ENCODE assay signal across 8 mouse cellular contexts in genomic region chr4:152072121-152072601, GRCm38 (mm10). TPM values are rescaled to one million over a fixed set of nuclear protein-coding genes. Genes with fewer than 3 reads are reported as not detected.
DNase-seq lines count a peak whose midpoint lies in the region; ATAC-seq and TF ChIP-seq lines count a peak whose summit lies in the region.

TSS of gene Plekhg5 (plus strand) at chr4:152072498.

- 0 out of 2 replicates have a peak, but pooled peaks have one; percentile 22 for ATAC-seq in heart, postnatal 0 days (ENCODE audit: insufficient read depth, low read depth)
- ATAC-seq in midbrain, embryonic 13.5 days, result no peak
- no peak for ATAC-seq in monocyte, adult 5-6 weeks (replicated peaks; ENCODE audit: insufficient number of reproducible peaks, low FRiP score, low TSS enrichment, poor library complexity, severe bottlenecking)

- no peak within 1 kb of the TSS for H3K27ac ChIP-seq in cerebellum, adult 2 months (ENCODE audit: insufficient read depth, low read length)
- no peak within 1 kb of the TSS for H3K27ac ChIP-seq in thymus, adult 2 months (ENCODE audit: control insufficient read depth, insufficient read depth, low read length)
- H3K27ac ChIP-seq in heart, postnatal 0 days (ENCODE audit: low read depth), result no peak within 1 kb of the TSS
- H3K27ac ChIP-seq in midbrain, embryonic 13.5 days, result no peak within 1 kb of the TSS

- H3K9me3 ChIP-seq in heart, postnatal 0 days (replicated peaks; ENCODE audit: control insufficient read depth, low read length), result no peaks in the 10 kb centered on the region
- no peaks in the 10 kb centered on the region for H3K9me3 ChIP-seq in midbrain, embryonic 13.5 days

- TF ChIP-seq CTCF in cerebellum, adult 2 months (IDR thresholded peaks at IDR 0.05; ENCODE audit: borderline replicate concordance, insufficient read depth, low read depth, low read length), result no peak
- no peak for TF ChIP-seq CTCF in thymus, adult 2 months (IDR thresholded peaks at IDR 0.05; ENCODE audit: borderline replicate concordance, control insufficient read depth, extremely low read depth, insufficient read depth, low read length, poor library complexity)
- no peak for TF ChIP-seq CTCF in heart, postnatal 0 days (IDR thresholded peaks at IDR 0.05; ENCODE audit: low read depth)

- no peaks in the 10 kb centered on the region for H3K36me3 ChIP-seq in thymus, adult 2 months (ENCODE audit: control insufficient read depth, insufficient read depth, low read length)
- no peaks in the 10 kb centered on the region for H3K36me3 ChIP-seq in heart, postnatal 0 days (replicated peaks; ENCODE audit: control insufficient read depth, insufficient read depth, low read length)
- no peaks in the 10 kb centered on the region for H3K36me3 ChIP-seq in midbrain, embryonic 13.5 days

- H3K4me1 ChIP-seq in cerebellum, adult 2 months (ENCODE audit: control insufficient read depth, insufficient read depth, low read length), result no peaks in the 10 kb centered on the region
- H3K4me1 ChIP-seq in thymus, adult 2 months (replicated peaks; ENCODE audit: control insufficient read depth, insufficient read depth, low read length), result no peaks in the 10 kb centered on the region
- peaks cover 12% of the 10 kb centered on the region for H3K4me1 ChIP-seq in heart, postnatal 0 days (ENCODE audit: control insufficient read depth, insufficient read depth)
- peaks cover 9% of the 10 kb centered on the region for H3K4me1 ChIP-seq in midbrain, embryonic 13.5 days (replicated peaks)

- peak in 1 of 2 experiments; percentile 30 for DNase-seq in cerebellum, adult 2 months
- DNase-seq in cerebellum, postnatal 25 days, result no peak
- no peak for DNase-seq in thymus, adult 2 months
- DNase-seq in thymus, adult 18-20 months, result no peak
- peak; percentile 39 for DNase-seq in heart, postnatal 0 days (ENCODE audit: low spot score)
- DNase-seq in layer of hippocampus, postnatal 14 days (ENCODE audit: low spot score in 2 of 2), result peak; percentile 61 to 68

- no peaks in the 10 kb centered on the region for H3K27me3 ChIP-seq in cerebellum, adult 2 months (ENCODE audit: control insufficient read depth, insufficient read depth, low read length)
- H3K27me3 ChIP-seq in thymus, adult 2 months (ENCODE audit: control insufficient read depth, insufficient read depth, low read length), result no peaks in the 10 kb centered on the region; the same call in 1 of the 2 replicates
- no peaks in the 10 kb centered on the region for H3K27me3 ChIP-seq in heart, postnatal 0 days (ENCODE audit: control insufficient read depth, insufficient read depth, low read length)
- H3K27me3 ChIP-seq in midbrain, embryonic 13.5 days, result no peaks in the 10 kb centered on the region

- no peak within 1 kb of the TSS for H3K4me3 ChIP-seq in cerebellum, adult 2 months (replicated peaks; ENCODE audit: insufficient read depth, low read depth, low read length)
- H3K4me3 ChIP-seq in thymus, adult 2 months (ENCODE audit: control insufficient read depth, insufficient read depth, low read length), result no peak within 1 kb of the TSS
- no peak within 1 kb of the TSS for H3K4me3 ChIP-seq in heart, postnatal 0 days (ENCODE audit: low read depth, low read length)
- H3K4me3 ChIP-seq in midbrain, embryonic 13.5 days (replicated peaks), result no peak within 1 kb of the TSS

- no peak within 1 kb of the TSS for H3K4me2 ChIP-seq in heart, postnatal 0 days (ENCODE audit: low read depth, low read length)
- H3K4me2 ChIP-seq in midbrain, embryonic 13.5 days (replicated peaks), result no peak within 1 kb of the TSS

- TF ChIP-seq EP300 in heart, postnatal 0 days (IDR thresholded peaks at IDR 0.05; ENCODE audit: low read depth), result no peak

- 16% methylated on average over 10 of the region's 10 CpGs for whole genome bisulfite sequencing in cerebellum, adult 2 months
- 13% methylated on average over 10 of the region's 10 CpGs for WGBS in thymus, adult 2 months
- 45% methylated on average over 10 of the region's 10 CpGs for WGBS in heart, postnatal 0 days
- WGBS in midbrain, embryonic 13.5 days, result 66% methylated on average over 10 of the region's 10 CpGs

- TF ChIP-seq POLR2A in cerebellum, adult 2 months (IDR thresholded peaks at IDR 0.05; ENCODE audit: borderline replicate concordance, insufficient read depth, low read length), result no peak
- TF ChIP-seq POLR2A in thymus, adult 2 months (IDR thresholded peaks at IDR 0.05; ENCODE audit: control insufficient read depth, extremely low read depth, insufficient read depth, low read length, poor library complexity), result no peak

- no peak within 1 kb of the TSS for H3K9ac ChIP-seq in heart, postnatal 0 days (replicated peaks; ENCODE audit: low read depth, low read length)
- H3K9ac ChIP-seq in midbrain, embryonic 13.5 days (replicated peaks), result 0 out of 2 replicates have a peak within 1 kb of the TSS, but pooled peaks have one; percentile 14

RNA-seq across cellular contexts. Expression of gene Plekhg5, which starts in this region (rescaled TPM):
- polyA plus RNA-seq in cerebellum, adult 2 months (2012; rRNA removed), result 11.1 and 11.8 TPM in 2 replicates
- polyA plus RNA-seq in thymus, adult 2 months (2012; rRNA removed), result 21.5 and 22.0 TPM in 2 replicates
- 16.6 and 18.0 TPM in 2 replicates for total RNA-seq in heart, postnatal 0 days (2014; rRNA removed; ENCODE audit: low replicate concordance)
- polyA plus RNA-seq in heart, postnatal 0 days (2015; fragmentation: Nextera tagmentation; extraction: Ambion mirVana), result 8.8 and 10.6 TPM in 2 replicates
- 100 to 1,000 TPM; 106 to 115 TPM for total RNA-seq in layer of hippocampus, postnatal 14 days (2021)
- 8.4 and 8.5 TPM in 2 replicates for polyA plus RNA-seq in midbrain, embryonic 13.5 days (2015; fragmentation: Nextera tagmentation; extraction: Ambion mirVana)
- total RNA-seq in monocyte, adult 5-6 weeks (2017), result 2.5 to 8.2 TPM (median 5.6 TPM) in 3 replicates

Comparison
In these comparisons a context has a peak if more than half of its experiments do, and no peak if none do; other contexts are left out.
1. DNase-seq: peak in heart, postnatal 0 days (single experiment) and layer of hippocampus, postnatal 14 days (2 of 2); none in cerebellum, postnatal 25 days (0 of 2), thymus, adult 2 months (single experiment) and thymus, adult 18-20 months (0 of 2).